ENCODE assay signal across 14 mouse cellular contexts in genomic region chr8:127585618-127586017, GRCm38 (mm10).
"Had no signal": no experiment of that assay in that cellular context is flagged by ENCODE, and none has a peak within 500 bp of the region (broad histone marks: within the 10 kb centered on the region; RNA-seq: fewer than 3 reads in every experiment).

No protein-coding gene starts in this region.

- H3K36me3 ChIP-seq: limb, embryonic 15.5 days; liver, embryonic 12.5 days; midbrain, embryonic 10.5 days; neural tube, embryonic 15.5 days had no signal

- H3K9ac ChIP-seq: limb, embryonic 15.5 days; liver, embryonic 12.5 days; neural tube, embryonic 15.5 days had no signal

- DNase-seq: kidney, adult 11 months; kidney, adult 9 months; kidney, postnatal 36 days; lung, postnatal 4 days; midbrain, embryonic 14.5 days; right cerebral cortex, adult 18-20 months; right cerebral cortex, postnatal 25 days; thymus, postnatal 36 days had no signal

- H3K9me3 ChIP-seq: limb, embryonic 15.5 days; liver, embryonic 12.5 days; midbrain, embryonic 10.5 days; neural tube, embryonic 15.5 days had no signal

- H3K27ac ChIP-seq: kidney, postnatal 0 days; limb, embryonic 15.5 days; liver, embryonic 12.5 days; midbrain, embryonic 10.5 days; neural tube, embryonic 15.5 days had no signal

- H3K4me2 ChIP-seq: limb, embryonic 15.5 days; liver, embryonic 12.5 days; neural tube, embryonic 15.5 days had no signal

- H3K4me3 ChIP-seq: limb, embryonic 15.5 days; liver, embryonic 12.5 days; midbrain, embryonic 10.5 days; myocyte; neural tube, embryonic 15.5 days had no signal

- H3K27me3 ChIP-seq: limb, embryonic 15.5 days; liver, embryonic 12.5 days; neural tube, embryonic 15.5 days had no signal

- H3K4me1 ChIP-seq: limb, embryonic 15.5 days; liver, embryonic 12.5 days had no signal

- ATAC-seq: liver, embryonic 12.5 days had no signal
